Mouse (Mus musculus): ENCODE results near the gene Cldn11. TPM values are rescaled to one million over a fixed set of nuclear protein-coding genes. Genes with fewer than 3 reads are reported as not detected.
"Not testable (repeated sequence)": the region's sequence is repeated elsewhere in the genome, so short reads cannot be mapped to it uniquely, and the experiment has no call there.

The Cldn11 gene
- polyA plus RNA-seq, 1 experiment from 2014 or later, result 1.1 TPM

GRCm38 (mm10) chr3:31134696-31135095 is 15.0 kb upstream of the Cldn11 start:
- Histone ChIP-seq H3K4me2 (replicated peaks; ENCODE audit: low read depth) (no peak overlapping the region), H3K4me1 (replicated peaks; ENCODE audit: control insufficient read depth, insufficient read depth, low read length) (peaks cover 8% of the 10 kb centered on the region; the same call in 1 of the 2 replicates), H3K36me3 (ENCODE audit: control insufficient read depth, insufficient read depth) (no peaks in the 10 kb centered on the region), H3K9ac (ENCODE audit: low read depth, low read length) (no peak overlapping the region), H3K9me3 (ENCODE audit: control insufficient read depth) (no peaks in the 10 kb centered on the region), H3K27ac (ENCODE audit: low read depth, low read length) (no peak overlapping the region; the same call in 1 of the 2 replicates), H3K4me3 (ENCODE audit: low read depth, low read length) (no peak overlapping the region), H3K27me3 (replicated peaks; ENCODE audit: control insufficient read depth, insufficient read depth, low read length) (no peaks in the 10 kb centered on the region)
- TF ChIP-seq CTCF (IDR thresholded peaks at IDR 0.05; ENCODE audit: low read depth), result no peak
- ATAC-seq, result peak; percentile 32
- WGBS, result 21% methylated on average over 7 of the region's 7 CpGs

- not testable (repeated sequence) for H3K27ac ChIP-seq (ENCODE audit: low read depth, low read length); H3K9me3 ChIP-seq (ENCODE audit: control insufficient read depth); H3K27me3 ChIP-seq (replicated peaks; ENCODE audit: control insufficient read depth, insufficient read depth, low read length); H3K4me3 ChIP-seq (ENCODE audit: low read depth, low read length); H3K9ac ChIP-seq (ENCODE audit: low read depth, low read length); H3K36me3 ChIP-seq (ENCODE audit: control insufficient read depth, insufficient read depth); ATAC-seq; H3K4me2 ChIP-seq (replicated peaks; ENCODE audit: low read depth); H3K4me1 ChIP-seq (replicated peaks; ENCODE audit: control insufficient read depth, insufficient read depth, low read length)
- 82% methylated on average over 4 of the region's 4 CpGs for WGBS
These were observed 13.1 kb upstream of the Cldn11 start for GRCm38 (mm10) chr3:31136591-31136990.

DNA sequence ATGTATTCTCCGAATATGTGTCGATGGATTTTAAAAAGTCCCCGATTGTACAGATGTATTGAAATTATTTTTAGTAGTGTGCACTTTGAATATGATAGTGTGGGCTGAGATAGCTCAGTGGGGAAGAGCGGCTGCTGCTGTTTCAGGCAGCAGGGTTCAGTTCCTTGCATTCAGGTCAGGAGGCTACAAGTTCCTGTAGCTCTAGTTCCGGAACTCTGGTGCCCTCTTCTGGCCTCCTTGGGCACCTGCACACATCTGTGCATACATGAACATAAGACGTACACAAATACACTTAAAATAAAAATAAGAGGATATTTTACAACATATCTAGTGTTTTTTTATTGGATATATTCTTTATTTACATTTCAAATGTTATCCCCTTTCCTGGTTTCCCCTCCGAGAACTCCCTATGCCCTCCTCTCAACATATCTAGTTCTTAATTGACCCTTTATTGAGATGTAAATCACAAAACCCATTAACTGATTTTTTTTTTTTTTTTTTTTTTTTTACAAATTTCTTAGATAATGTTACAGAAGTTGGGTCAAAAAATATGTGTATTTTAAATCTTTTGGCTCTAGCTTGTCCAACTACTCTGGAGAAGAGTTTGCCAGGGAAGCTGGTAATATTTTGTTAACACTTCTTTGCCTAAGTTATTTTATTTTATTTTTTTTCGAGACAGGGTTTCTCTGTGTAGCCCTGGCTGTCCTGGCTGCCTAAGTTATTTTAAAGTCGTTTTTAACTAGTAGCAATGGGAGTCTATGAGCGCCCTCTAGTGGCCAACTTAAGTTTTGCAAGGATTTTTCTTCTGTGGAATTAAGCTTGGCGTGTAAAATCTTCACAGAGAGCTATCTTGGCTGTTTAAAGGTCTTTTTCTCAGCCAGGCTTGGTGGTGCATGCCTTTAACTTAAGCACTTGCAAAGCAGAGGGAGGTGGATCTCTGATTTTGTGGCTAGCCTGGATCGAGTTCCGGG is 11.0 kb upstream of the Cldn11 start:
- H3K4me2 ChIP-seq (replicated peaks; ENCODE audit: low read depth), result no peak overlapping the region
- 55% methylated on average over 13 of the region's 13 CpGs for WGBS
- ATAC-seq, result no peak
- no peak overlapping the region for H3K27ac ChIP-seq (ENCODE audit: low read depth, low read length)
- H3K4me1 ChIP-seq (replicated peaks; ENCODE audit: control insufficient read depth, insufficient read depth, low read length), result peaks cover 7% of the 10 kb centered on the region; the same call in 1 of the 2 replicates
- no peaks in the 10 kb centered on the region for H3K27me3 ChIP-seq (replicated peaks; ENCODE audit: control insufficient read depth, insufficient read depth, low read length)
- TF ChIP-seq CTCF (IDR thresholded peaks at IDR 0.05; ENCODE audit: low read depth), result peak; percentile 85
- H3K36me3 ChIP-seq (ENCODE audit: control insufficient read depth, insufficient read depth), result no peaks in the 10 kb centered on the region
- H3K9ac ChIP-seq (ENCODE audit: low read depth, low read length), result no peak overlapping the region
- H3K9me3 ChIP-seq (ENCODE audit: control insufficient read depth), result no peaks in the 10 kb centered on the region
- H3K4me3 ChIP-seq (ENCODE audit: low read depth, low read length), result no peak overlapping the region

- no peak for ATAC-seq
- WGBS, result 77% methylated on average over 4 of the region's 4 CpGs
- H3K36me3 ChIP-seq (ENCODE audit: control insufficient read depth, insufficient read depth), result no peaks in the 10 kb centered on the region
- H3K9ac ChIP-seq (ENCODE audit: low read depth, low read length), result no peak overlapping the region
- H3K27me3 ChIP-seq (replicated peaks; ENCODE audit: control insufficient read depth, insufficient read depth, low read length), result no peaks in the 10 kb centered on the region
- TF ChIP-seq CTCF (IDR thresholded peaks at IDR 0.05; ENCODE audit: low read depth), result no peak
- no peaks in the 10 kb centered on the region for H3K4me1 ChIP-seq (replicated peaks; ENCODE audit: control insufficient read depth, insufficient read depth, low read length)
- H3K4me2 ChIP-seq (replicated peaks; ENCODE audit: low read depth), result no peak overlapping the region
- H3K9me3 ChIP-seq (ENCODE audit: control insufficient read depth), result no peaks in the 10 kb centered on the region
- no peak overlapping the region for H3K4me3 ChIP-seq (ENCODE audit: low read depth, low read length)
- no peak overlapping the region for H3K27ac ChIP-seq (ENCODE audit: low read depth, low read length)
These were observed 8.1 kb upstream of the Cldn11 start for GRCm38 (mm10) chr3:31141621-31142020.

- not testable (repeated sequence) for H3K9ac ChIP-seq (ENCODE audit: low read depth, low read length); H3K36me3 ChIP-seq (ENCODE audit: control insufficient read depth, insufficient read depth); H3K4me2 ChIP-seq (replicated peaks; ENCODE audit: low read depth); H3K27ac ChIP-seq (ENCODE audit: low read depth, low read length); ATAC-seq; H3K9me3 ChIP-seq (ENCODE audit: control insufficient read depth); H3K27me3 ChIP-seq (replicated peaks; ENCODE audit: control insufficient read depth, insufficient read depth, low read length); H3K4me1 ChIP-seq (replicated peaks; ENCODE audit: control insufficient read depth, insufficient read depth, low read length); H3K4me3 ChIP-seq (ENCODE audit: low read depth, low read length)
- WGBS, result 85% methylated on average over 11 of the region's 11 CpGs
These were observed 4.5 kb upstream of the Cldn11 start for GRCm38 (mm10) chr3:31145222-31145621.

GRCm38 (mm10) chr3:31145641-31146290 is 4.0 kb upstream of the Cldn11 start:
- Histone ChIP-seq H3K27me3 (replicated peaks; ENCODE audit: control insufficient read depth, insufficient read depth, low read length) (no peaks in the 10 kb centered on the region), H3K27ac (ENCODE audit: low read depth, low read length) (no peak overlapping the region), H3K9me3 (ENCODE audit: control insufficient read depth) (no peaks in the 10 kb centered on the region), H3K4me1 (replicated peaks; ENCODE audit: control insufficient read depth, insufficient read depth, low read length) (no peaks in the 10 kb centered on the region), H3K36me3 (ENCODE audit: control insufficient read depth, insufficient read depth) (no peaks in the 10 kb centered on the region), H3K9ac (ENCODE audit: low read depth, low read length) (no peak overlapping the region), H3K4me3 (ENCODE audit: low read depth, low read length) (no peak overlapping the region), H3K4me2 (replicated peaks; ENCODE audit: low read depth) (no peak overlapping the region)
- TF ChIP-seq CTCF (IDR thresholded peaks at IDR 0.05; ENCODE audit: low read depth), result peak; percentile 95
- WGBS, result 12% methylated on average over 14 of the region's 14 CpGs
- peak; percentile 72 for ATAC-seq

All from intestine, postnatal 0 days (tissue).